Mouse (Mus musculus) left cerebral cortex, adult 9 months (tissue): ENCODE measurements around the gene Figla.

Experiments used
- DNase-seq, 2 experiments: peaks; one replicate each; pipeline ENCODE4 v3.0.0; 2022; ENCODE audit warnings: low spot score in 2 of 2

The Figla gene

DNA sequence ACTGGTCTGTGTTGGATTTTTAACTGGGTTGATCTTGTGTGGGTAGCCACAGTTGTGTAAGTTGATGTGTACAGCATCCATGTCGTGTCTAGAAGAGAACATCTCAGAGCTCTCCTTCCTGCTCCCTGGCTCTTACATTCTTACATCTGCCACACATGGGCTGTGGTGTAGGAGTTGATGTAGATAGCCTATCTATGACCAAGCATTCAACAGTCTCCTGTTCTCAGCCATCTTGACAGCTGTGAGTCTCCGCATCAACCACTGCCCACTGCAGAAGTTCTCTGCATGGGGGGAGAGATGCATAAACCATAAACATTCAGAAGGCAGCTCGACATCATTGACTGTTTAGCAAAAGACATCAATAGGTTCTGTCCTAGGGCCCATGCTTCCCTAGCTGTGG, 53.9 kb downstream of the Figla start:
- no peak for DNase-seq

DNA sequence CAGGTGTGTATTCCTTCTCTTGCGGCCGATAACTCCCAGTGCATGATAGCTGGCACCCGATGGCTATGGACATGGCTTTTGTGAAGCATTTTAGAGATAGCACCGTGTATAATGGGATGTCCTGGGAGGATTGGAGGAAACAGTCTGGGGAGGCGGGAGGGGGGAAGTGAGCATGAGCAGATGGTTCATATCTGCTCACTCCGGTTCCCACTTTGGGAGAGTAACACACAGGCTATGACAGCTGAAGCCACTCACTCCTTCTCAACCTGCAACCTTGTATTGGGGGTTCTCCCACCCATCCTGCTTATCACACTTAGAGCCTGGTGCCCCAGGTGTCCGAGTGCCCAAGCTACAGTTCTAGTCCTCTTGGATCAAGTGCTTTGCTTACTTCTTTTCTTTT, 54.3 kb downstream of the Figla start:
- DNase-seq = no peak
